Mouse (Mus musculus): ENCODE results near the gene Chrna9.

DNA sequence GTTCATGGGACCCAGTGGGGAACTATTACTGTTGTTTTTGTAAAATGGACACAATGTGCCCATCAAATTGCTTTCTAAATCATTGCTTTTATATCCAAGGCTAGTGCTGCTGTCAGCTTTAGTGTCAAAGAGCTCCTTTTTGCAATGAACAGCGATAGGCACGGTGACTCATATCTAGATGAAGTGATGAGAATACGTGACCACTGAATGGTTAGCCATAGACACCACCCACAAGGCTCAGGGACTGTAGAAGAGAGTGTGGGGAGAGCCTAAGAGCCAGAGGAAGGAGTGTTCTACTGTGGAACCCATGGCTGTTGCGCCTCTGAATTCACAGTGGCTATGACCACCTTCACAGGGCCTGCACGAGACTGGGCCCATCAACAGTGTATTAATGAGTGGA, 51.7 kb downstream of the Chrna9 start:
- TF ChIP-seq MAFK (IDR thresholded peaks at IDR 0.05; ENCODE audit: insufficient replicate concordance, low read length) (no peak), POLR2A (IDR thresholded peaks at IDR 0.05; ENCODE audit: low read depth, low read length) (no peak), PAX5 (IDR thresholded peaks at IDR 0.05; ENCODE audit: low read length) (no peak), USF1 (IDR thresholded peaks at IDR 0.05; ENCODE audit: low read depth, low read length) (no peak), CTCF (conservative IDR thresholded peaks at IDR 0.05 in 1 of 2, IDR thresholded peaks at IDR 0.05 in 1 of 2; ENCODE audit: low read depth in 2 of 2, low read length in 2 of 2) (no peak), RAD21 (IDR thresholded peaks at IDR 0.05; ENCODE audit: low read depth, low read length) (no peak), EP300 (IDR thresholded peaks at IDR 0.05; ENCODE audit: low read length) (peak; percentile 69), UBTF (IDR thresholded peaks at IDR 0.05; ENCODE audit: low read depth, low read length) (no peak), POLR2AphosphoS2 (IDR thresholded peaks at IDR 0.05; ENCODE audit: low read depth, low read length) (no peak), GABPA (IDR thresholded peaks at IDR 0.05; ENCODE audit: insufficient replicate concordance, low read depth, low read length) (no peak), ZKSCAN1 (IDR thresholded peaks at IDR 0.05; ENCODE audit: borderline replicate concordance, low read depth, low read length) (no peak)
